Comparison of ENCODE assay signal across 8 mouse cellular contexts in the genomic region with DNA sequence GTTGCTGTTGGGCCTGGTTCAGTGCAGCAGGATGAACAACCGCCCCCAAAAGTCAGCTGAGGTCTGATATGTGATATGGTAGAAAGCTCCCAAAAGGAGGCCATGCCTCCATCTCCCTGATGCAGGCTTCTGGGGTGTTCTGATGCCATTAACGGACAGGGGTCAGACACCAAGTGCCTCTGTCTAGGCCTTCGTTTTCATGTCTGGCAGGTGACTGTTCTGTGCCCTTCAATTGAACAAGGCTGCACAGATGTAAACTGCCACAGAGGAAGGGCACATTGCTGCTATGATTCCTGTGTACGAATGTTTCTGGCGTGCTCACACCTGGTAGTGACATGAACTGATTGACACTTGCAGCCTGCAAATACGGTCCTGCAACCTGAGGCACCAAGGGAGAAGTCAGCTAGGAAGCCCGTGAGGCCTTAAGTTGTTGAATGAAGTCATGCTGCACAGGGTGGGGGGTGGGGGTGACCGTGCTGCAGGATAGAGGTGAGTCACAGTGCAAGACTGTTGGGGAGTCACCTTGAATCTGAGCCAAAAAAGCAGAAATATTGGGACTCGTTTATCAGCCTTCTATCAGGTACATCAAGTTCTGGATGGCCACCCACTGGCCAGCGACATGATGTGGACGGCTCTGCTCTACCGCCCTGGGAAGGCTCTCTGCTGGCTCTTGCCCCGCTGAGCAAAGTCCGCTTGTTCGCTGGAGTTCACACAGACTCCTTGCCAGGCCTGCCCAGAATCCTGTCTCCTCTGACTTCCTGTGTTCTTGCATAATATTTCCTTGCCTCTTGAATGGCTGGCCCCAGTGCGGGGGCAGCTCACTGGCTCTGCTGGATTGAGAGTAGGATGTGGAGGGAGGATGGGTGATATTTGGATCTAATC. TPM values are rescaled to one million over a fixed set of nuclear protein-coding genes. Genes with fewer than 3 reads are reported as not detected.
A peak's percentile ranks its signal among the peaks of the same experiment; 100 is the strongest.
DNase-seq lines count a peak whose midpoint lies in the region; ATAC-seq and TF ChIP-seq lines count a peak whose summit lies in the region.

No protein-coding gene starts in this region.

- no peak for ATAC-seq in inflammation-experienced regulatory T-cells, adult 6 months
- ATAC-seq in erythroblast, adult 5-6 weeks (replicated peaks; ENCODE audit: low FRiP score, poor library complexity, severe bottlenecking): no peak

- H3K4me3 ChIP-seq in lung, adult 2 months (replicated peaks; ENCODE audit: extremely low read depth, low read depth, low read length): no peak overlapping the region

- peak; percentile 48; the same call in 1 of the 2 replicates for TF ChIP-seq POLR2A in lung, adult 2 months (IDR thresholded peaks at IDR 0.05; ENCODE audit: borderline replicate concordance, extremely low read depth, low read depth, low read length)

- WGBS in lung, adult 2 months: 24% methylated on average over 16 of the region's 16 CpGs

- no peak for TF ChIP-seq CTCF in lung, adult 2 months (IDR thresholded peaks at IDR 0.05; ENCODE audit: insufficient read depth, low read length)

- DNase-seq in spleen, postnatal 36 days (ENCODE audit: low spot score in 2 of 2): peak; percentile 18 to 29
- DNase-seq in spleen, adult 12 weeks (ENCODE audit: low spot score): no peak
- peak; percentile 57 for DNase-seq in gastrocnemius, postnatal 14 days
- peak; percentile 89 for DNase-seq in kidney, adult 18-20 months
- peak; percentile 67 for DNase-seq in lung, adult 2 months
- peak; percentile 62 to 85 for DNase-seq in urinary bladder, postnatal 36 days (ENCODE audit: low spot score in 2 of 2)

- H3K4me1 ChIP-seq in lung, adult 2 months (ENCODE audit: control insufficient read depth, insufficient read depth, low read length): peaks cover 49% of the 10 kb centered on the region

- intact Hi-C loops in gastrocnemius, postnatal 14 days (cut with DNase I; ENCODE audit: low total_unique reads): no loop called here

RNA-seq across cellular contexts. Expression of gene Epas1, which starts 16.1 kb away (rescaled TPM):
- 100 to 1,000 TPM in 1 of 2 experiments, 10 to 100 TPM in 1; 91.8 to 114 TPM for total RNA-seq in gastrocnemius, postnatal 14 days (2021)
- polyA plus RNA-seq in lung, adult 2 months (2012; rRNA removed): 777 and 943 TPM in 2 replicates
- 1 to 10 TPM; 2.8 to 5.3 (median 3.6) TPM for polyA plus RNA-seq in inflammation-experienced regulatory T-cells, adult 6 months (2017; shearing (Covaris generic))
- total RNA-seq in erythroblast, adult 5-6 weeks (2015; ENCODE audit: low replicate concordance): 0.42 and 0.77 TPM in 2 replicates
- total RNA-seq in erythroblast, adult 5-6 weeks (2017; ENCODE audit: low replicate concordance): 0.17 TPM in 1 of 2 replicates, not detected in the other

Comparison
In these comparisons a context has a peak if more than half of its experiments do, and no peak if none do; other contexts are left out.
1. RNA of gene Epas1, which starts 16.1 kb away (total RNA-seq): 91.8 to 114 TPM in gastrocnemius, postnatal 14 days; 0.17 to 0.77 TPM in erythroblast, adult 5-6 weeks; every median in the first group is over 10 times any median in the second.